Mouse (Mus musculus): Measurements from ENCODE around the gene Gnl1.
"Not testable (repeated sequence)": the region's sequence is repeated elsewhere in the genome, so short reads cannot be mapped to it uniquely, and the experiment has no call there.

The Gnl1 gene

GRCm38 (mm10) chr17:35994175-35994878 is 14.7 kb downstream of the Gnl1 start:
- peak; percentile 86 for DNase-seq (ENCODE audit: low read depth, low spot score)

- peak; percentile 45 for DNase-seq (ENCODE audit: low read depth, low spot score)
Measured at GRCm38 (mm10) chr17:35994879-35995240, 15.2 kb downstream of the Gnl1 start.

- DNase-seq (ENCODE audit: low read depth, low spot score) = peak; percentile 97
Measured at GRCm38 (mm10) chr17:35996949-35997348, 17.3 kb downstream of the Gnl1 start.

GRCm38 (mm10) chr17:35997713-35998510 is 18.3 kb downstream of the Gnl1 start:
- peak; percentile 88 for DNase-seq (ENCODE audit: low read depth, low spot score)

GRCm38 (mm10) chr17:35998545-35999305 is 19.1 kb downstream of the Gnl1 start:
- DNase-seq (ENCODE audit: low read depth, low spot score) = peak; percentile 65

- DNase-seq (ENCODE audit: low read depth, low spot score) = peak; percentile 90
Measured at GRCm38 (mm10) chr17:35999356-35999755, 19.7 kb downstream of the Gnl1 start.

- peak; percentile 46 for DNase-seq (ENCODE audit: low read depth, low spot score)
Measured at GRCm38 (mm10) chr17:36000349-36000748, 20.7 kb downstream of the Gnl1 start.

GRCm38 (mm10) chr17:36001121-36001897 is 21.7 kb downstream of the Gnl1 start:
- DNase-seq (ENCODE audit: low read depth, low spot score) = peak; percentile 86

GRCm38 (mm10) chr17:36001966-36002365 is 22.3 kb downstream of the Gnl1 start:
- peak; percentile 85 for DNase-seq (ENCODE audit: low read depth, low spot score)

GRCm38 (mm10) chr17:36003331-36003730 is 23.7 kb downstream of the Gnl1 start:
- peak; percentile 61 for DNase-seq (ENCODE audit: low read depth, low spot score)

- not testable (repeated sequence) for DNase-seq (ENCODE audit: low read depth, low spot score)
Measured at GRCm38 (mm10) chr17:36004409-36004808, 24.8 kb downstream of the Gnl1 start.

GRCm38 (mm10) chr17:36014977-36015376 is 35.3 kb downstream of the Gnl1 start:
- DNase-seq (ENCODE audit: low read depth, low spot score) = no peak

GRCm38 (mm10) chr17:36017046-36017445 is 37.4 kb downstream of the Gnl1 start:
- DNase-seq (ENCODE audit: low read depth, low spot score) = no peak

GRCm38 (mm10) chr17:36018979-36019378 is 39.3 kb downstream of the Gnl1 start:
- no peak for DNase-seq (ENCODE audit: low read depth, low spot score)

- DNase-seq (ENCODE audit: low read depth, low spot score) = no peak
Measured at GRCm38 (mm10) chr17:36019519-36019918, 39.9 kb downstream of the Gnl1 start.

GRCm38 (mm10) chr17:36020191-36021073 is 40.8 kb downstream of the Gnl1 start, which contains the start of gene H2-T24:
Gene H2-T24 (minus strand): TSS chr17:36020560.
- peak; percentile 94 for DNase-seq (ENCODE audit: low read depth, low spot score)

- DNase-seq (ENCODE audit: low read depth, low spot score) = no peak
Measured at GRCm38 (mm10) chr17:36021309-36021708, 41.7 kb downstream of the Gnl1 start.

- no peak for DNase-seq (ENCODE audit: low read depth, low spot score)
Measured at GRCm38 (mm10) chr17:36022098-36022497, 42.4 kb downstream of the Gnl1 start.

- DNase-seq (ENCODE audit: low read depth, low spot score) = no peak
Measured at GRCm38 (mm10) chr17:36022922-36023321, 43.3 kb downstream of the Gnl1 start.
